Mouse (Mus musculus): ENCODE measurements around the gene Olfr1377. TPM values are rescaled to one million over a fixed set of nuclear protein-coding genes. Genes with fewer than 3 reads are reported as not detected.
"Not testable (repeated sequence)": the region's sequence is repeated elsewhere in the genome, so short reads cannot be mapped to it uniquely, and the experiment has no call there.

The Olfr1377 gene
- polyA plus RNA-seq, 1 experiment from 2014 or later, result not detected

DNA sequence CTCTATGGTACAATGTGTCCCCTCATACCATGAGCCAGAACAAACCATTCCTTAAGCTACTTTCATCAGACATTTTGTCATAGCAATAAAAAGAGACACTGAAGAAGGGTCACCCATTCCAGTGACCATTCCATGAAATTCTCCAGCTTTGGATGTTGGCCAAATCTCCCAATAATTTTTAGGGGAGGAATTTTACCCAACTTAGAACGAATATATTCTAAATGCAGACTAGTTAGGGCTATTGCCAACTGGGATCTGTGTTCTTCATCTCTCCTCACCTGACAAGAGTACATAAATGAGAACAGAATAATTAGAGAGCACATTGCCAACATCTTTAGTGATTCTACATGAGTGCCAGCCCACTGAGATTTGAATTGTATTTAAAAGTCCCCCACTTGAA is 32.2 kb downstream of the Olfr1377 start, which contains the start of gene Olfr54:
Gene Olfr54, plus strand, starts transcription at position 301 of the 400 bp plus-strand sequence.
- Histone ChIP-seq H3K4me2 (replicated peaks) (no peak within 1 kb of the TSS), H3K4me1 (no peaks in the 10 kb centered on the region), H3K27me3 (no peaks in the 10 kb centered on the region), H3K4me3 (no peak within 1 kb of the TSS), H3K36me3 (no peaks in the 10 kb centered on the region), H3K9me3 (replicated peaks) (no peaks in the 10 kb centered on the region), H3K27ac (no peak within 1 kb of the TSS), H3K9ac (no peak within 1 kb of the TSS)
- WGBS, result 75% methylated on average over 1 of the region's 1 CpGs
- no peak for ATAC-seq (ENCODE audit: low FRiP score)

DNA sequence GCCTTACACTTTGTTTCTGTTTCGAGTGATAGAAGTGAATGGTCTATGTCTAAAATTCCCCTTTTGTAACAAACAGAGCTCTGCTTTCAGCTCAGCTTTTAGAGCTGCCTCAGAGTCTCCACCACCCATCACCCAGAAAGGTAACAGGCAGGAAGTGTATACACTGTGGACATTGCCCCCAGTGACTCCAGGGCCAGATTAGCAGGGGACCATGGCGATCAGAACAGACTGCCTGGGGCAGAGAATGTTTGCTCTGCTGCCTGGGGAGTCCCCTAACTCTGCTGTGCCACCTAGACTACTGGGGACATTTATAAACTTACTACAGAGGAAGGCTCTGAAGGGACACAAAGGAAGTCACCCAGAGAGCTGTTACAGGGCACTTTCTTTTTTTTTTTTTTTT is 34.6 kb downstream of the Olfr1377 start:
- ATAC-seq (ENCODE audit: low FRiP score), result no peak
- Histone ChIP-seq H3K27me3 (no peaks in the 10 kb centered on the region), H3K9me3 (replicated peaks) (no peaks in the 10 kb centered on the region)

DNA sequence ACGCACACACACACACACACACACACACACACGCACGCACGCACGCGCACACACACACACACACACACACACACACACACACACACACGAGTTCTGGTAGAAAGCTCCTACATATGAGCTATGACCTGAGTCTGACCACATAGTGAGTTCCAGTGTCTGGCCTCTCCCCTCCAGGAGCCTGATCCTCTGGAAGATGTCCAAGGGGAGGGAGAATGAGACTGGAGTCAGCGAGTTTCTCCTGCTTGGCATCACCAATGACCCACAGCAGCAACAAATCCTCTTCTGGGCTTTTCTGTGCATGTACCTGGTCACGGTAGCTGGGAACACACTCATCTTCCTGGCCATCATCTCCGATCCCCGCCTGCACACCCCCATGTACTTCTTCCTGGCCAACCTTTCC is 45.0 kb downstream of the Olfr1377 start:
- 94% methylated on average over 11 of the region's 11 CpGs for WGBS
- not testable (repeated sequence) for ATAC-seq (ENCODE audit: low FRiP score); H3K27ac ChIP-seq; H3K27me3 ChIP-seq; H3K9ac ChIP-seq; H3K36me3 ChIP-seq; H3K9me3 ChIP-seq (replicated peaks); H3K4me3 ChIP-seq; H3K4me2 ChIP-seq (replicated peaks); H3K4me1 ChIP-seq

More for the DNA sequence above, 34.6 kb downstream of the Olfr1377 start:
- no peak overlapping the region for H3K4me3 ChIP-seq
- H3K9ac ChIP-seq, result no peak overlapping the region
- no peaks in the 10 kb centered on the region for H3K36me3 ChIP-seq
- no peak overlapping the region for H3K27ac ChIP-seq
- 70% methylated on average over 2 of the region's 2 CpGs for WGBS
- H3K4me1 ChIP-seq, result no peaks in the 10 kb centered on the region
- no peak overlapping the region for H3K4me2 ChIP-seq (replicated peaks)

- not testable (repeated sequence) for ATAC-seq (ENCODE audit: low FRiP score)
- 72% methylated on average over 8 of the region's 8 CpGs for WGBS
Observed at GRCm38 (mm10) chr11:51029381-51029780, 47.6 kb downstream of the Olfr1377 start.

GRCm38 (mm10) chr11:51030225-51030624 is 48.5 kb downstream of the Olfr1377 start:
- Histone ChIP-seq H3K36me3 (no peaks in the 10 kb centered on the region), H3K9me3 (replicated peaks) (no peaks in the 10 kb centered on the region), H3K9ac (no peak overlapping the region), H3K4me2 (replicated peaks) (no peak overlapping the region), H3K4me3 (no peak overlapping the region), H3K27ac (no peak overlapping the region), H3K27me3 (no peaks in the 10 kb centered on the region), H3K4me1 (no peaks in the 10 kb centered on the region)
- WGBS, result 78% methylated on average over 2 of the region's 2 CpGs
- ATAC-seq (ENCODE audit: low FRiP score), result no peak

More at GRCm38 (mm10) chr11:51029381-51029780, 47.6 kb downstream of the Olfr1377 start:
- not testable (repeated sequence) for H3K27me3 ChIP-seq; H3K9me3 ChIP-seq (replicated peaks); H3K4me1 ChIP-seq; H3K36me3 ChIP-seq; H3K4me3 ChIP-seq; H3K27ac ChIP-seq; H3K4me2 ChIP-seq (replicated peaks); H3K9ac ChIP-seq

GRCm38 (mm10) chr11:51032851-51033250 is 51.1 kb downstream of the Olfr1377 start:
- Histone ChIP-seq H3K4me2 (replicated peaks) (no peak overlapping the region), H3K9me3 (replicated peaks) (no peaks in the 10 kb centered on the region), H3K36me3 (no peaks in the 10 kb centered on the region), H3K9ac (no peak overlapping the region), H3K27me3 (no peaks in the 10 kb centered on the region), H3K27ac (no peak overlapping the region), H3K4me3 (no peak overlapping the region), H3K4me1 (no peaks in the 10 kb centered on the region)
- no peak for ATAC-seq (ENCODE audit: low FRiP score)
- WGBS, result 38% methylated on average over 1 of the region's 1 CpGs

DNA sequence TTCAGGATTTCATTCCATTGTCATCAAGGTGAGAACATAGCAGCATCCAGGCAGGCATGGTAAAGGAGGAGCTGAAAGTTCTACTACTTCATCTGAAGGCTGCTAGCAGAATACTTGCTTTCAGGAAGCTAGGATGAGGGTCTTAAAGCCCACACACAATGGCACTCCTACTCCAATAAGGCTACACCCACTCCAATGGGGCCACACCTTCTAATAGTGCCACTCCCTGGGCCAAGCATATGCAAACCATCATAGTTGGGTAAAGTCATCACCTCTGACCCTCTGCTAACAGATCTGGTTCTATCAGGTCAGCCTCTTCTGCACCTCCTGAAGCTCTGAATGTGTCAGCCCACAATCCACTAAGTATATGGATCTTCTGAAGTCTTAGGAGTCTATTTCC is 52.4 kb downstream of the Olfr1377 start:
- H3K27me3 ChIP-seq; H3K9ac ChIP-seq; H3K9me3 ChIP-seq (replicated peaks); H3K4me1 ChIP-seq; H3K27ac ChIP-seq; H3K4me3 ChIP-seq; H3K36me3 ChIP-seq; H3K4me2 ChIP-seq (replicated peaks); ATAC-seq (ENCODE audit: low FRiP score): not testable (repeated sequence)

DNA sequence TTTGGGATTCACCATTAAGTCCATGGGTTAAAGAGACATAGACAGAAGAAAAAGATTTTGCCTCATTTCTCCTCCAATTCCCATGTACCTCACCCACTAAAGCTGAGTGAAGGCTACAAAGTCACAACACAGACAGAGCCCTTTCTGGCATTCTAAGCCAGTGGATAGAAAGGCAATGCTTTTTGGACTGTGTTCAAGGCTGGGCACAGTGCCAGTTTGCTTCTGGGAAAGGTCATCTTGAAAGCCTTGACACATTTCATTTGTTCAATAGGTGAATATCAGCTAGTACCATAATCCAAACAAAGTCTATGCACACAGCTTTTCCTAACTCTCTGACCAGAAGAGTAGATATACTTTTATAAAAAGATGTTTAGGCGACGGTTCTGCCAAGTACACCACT is 54.2 kb downstream of the Olfr1377 start:
- H3K27me3 ChIP-seq, result no peaks in the 10 kb centered on the region
- no peak overlapping the region for H3K4me3 ChIP-seq
- no peak overlapping the region for H3K9ac ChIP-seq
- no peaks in the 10 kb centered on the region for H3K4me1 ChIP-seq
- no peaks in the 10 kb centered on the region for H3K36me3 ChIP-seq
- no peak overlapping the region for H3K27ac ChIP-seq
- no peak for ATAC-seq (ENCODE audit: low FRiP score)
- H3K4me2 ChIP-seq (replicated peaks), result no peak overlapping the region
- H3K9me3 ChIP-seq (replicated peaks), result no peaks in the 10 kb centered on the region
- 89% methylated on average over 2 of the region's 2 CpGs for WGBS

Other genes with a start within 250 kb of the Olfr1377 start
- gene Zfp354c, start 154.2 kb upstream of the Olfr1377 start, polyA plus RNA-seq (2016; fragmentation: Nextera tagmentation; extraction: Ambion mirVana), result 51.8 and 59.3 TPM in 2 replicates
- gene Zfp879, start 140.4 kb upstream of the Olfr1377 start, polyA plus RNA-seq (2016; fragmentation: Nextera tagmentation; extraction: Ambion mirVana), result 0.75 and 0.79 TPM in 2 replicates
- gene Grm6, start 131.3 kb upstream of the Olfr1377 start, polyA plus RNA-seq (2016; fragmentation: Nextera tagmentation; extraction: Ambion mirVana), result not detected in 2 replicates
- gene Zfp454, start 94.3 kb upstream of the Olfr1377 start, polyA plus RNA-seq (2016; fragmentation: Nextera tagmentation; extraction: Ambion mirVana), result 14.1 and 15.5 TPM in 2 replicates
- 35.0 and 37.3 TPM in 2 replicates for gene Zfp2, start 65.8 kb upstream of the Olfr1377 start, polyA plus RNA-seq (2016; fragmentation: Nextera tagmentation; extraction: Ambion mirVana)
- gene Zfp354b, start 50.3 kb upstream of the Olfr1377 start, polyA plus RNA-seq (2016; fragmentation: Nextera tagmentation; extraction: Ambion mirVana), result 1.4 and 3.1 TPM in 2 replicates
- gene 4933414I15Rik, start 38.2 kb upstream of the Olfr1377 start, polyA plus RNA-seq (2016; fragmentation: Nextera tagmentation; extraction: Ambion mirVana), result not detected in 2 replicates
- not detected in 2 replicates for gene Prop1, start 28.2 kb upstream of the Olfr1377 start, polyA plus RNA-seq (2016; fragmentation: Nextera tagmentation; extraction: Ambion mirVana)
- not detected in 2 replicates for gene Olfr1378, start 15.4 kb upstream of the Olfr1377 start, polyA plus RNA-seq (2016; fragmentation: Nextera tagmentation; extraction: Ambion mirVana)
- gene Olfr51, start 21.6 kb downstream of the Olfr1377 start, polyA plus RNA-seq (2016; fragmentation: Nextera tagmentation; extraction: Ambion mirVana), result not detected in 2 replicates
- not detected in 2 replicates for gene Olfr54, start 32.3 kb downstream of the Olfr1377 start, polyA plus RNA-seq (2016; fragmentation: Nextera tagmentation; extraction: Ambion mirVana)
- not detected in 2 replicates for gene Olfr1375, start 66.1 kb downstream of the Olfr1377 start, polyA plus RNA-seq (2016; fragmentation: Nextera tagmentation; extraction: Ambion mirVana)
- 10.1 and 10.3 TPM in 2 replicates for gene Zfp354a, start 77.3 kb downstream of the Olfr1377 start, polyA plus RNA-seq (2016; fragmentation: Nextera tagmentation; extraction: Ambion mirVana)
- gene Gm12569, start 238.5 kb downstream of the Olfr1377 start, polyA plus RNA-seq (2016; fragmentation: Nextera tagmentation; extraction: Ambion mirVana), result not detected in 2 replicates

All from hindbrain, embryonic 12.5 days (tissue).